Mouse (Mus musculus): ENCODE data around the gene Fam193b. TPM values are rescaled to one million over a fixed set of nuclear protein-coding genes. Genes with fewer than 3 reads are reported as not detected.
"Not testable (repeated sequence)": the region's sequence is repeated elsewhere in the genome, so short reads cannot be mapped to it uniquely, and the experiment has no call there.

The Fam193b gene
- total RNA-seq, 2 experiments from 2014 or later: 18.3 to 19.0 TPM

GRCm38 (mm10) chr13:55574321-55574720 lies 3.4 kb upstream of the Fam193b start:
- intact Hi-C loops (cut with DNase I): no loop called here
- no peak for DNase-seq (ENCODE audit: low spot score)

GRCm38 (mm10) chr13:55573432-55573831 lies 2.5 kb upstream of the Fam193b start, which contains the start of gene Tmed9:
Tmed9 (plus strand) TSS chr13:55573732.
- DNase-seq (ENCODE audit: low spot score): no peak
- intact Hi-C loops (cut with DNase I): loop anchor here (2.0 kb wide), 1 partner anchor 17 kb away; no protein-coding TSS in a partner anchor

- no peak for DNase-seq (ENCODE audit: low spot score)
- intact Hi-C loops (cut with DNase I): loop anchor here (2.0 kb wide), 1 partner anchor 19 kb away; no protein-coding TSS in a partner anchor
These were observed 1.1 kb upstream of the Fam193b start for GRCm38 (mm10) chr13:55571977-55572376.

GRCm38 (mm10) chr13:55570286-55570973 lies 490 bp downstream of the Fam193b start:
- intact Hi-C loops (cut with DNase I): loop anchor here (1.0 kb wide), 1 partner anchor 34 kb away; the partner anchor contains the start of gene Ddx41
- no peak for DNase-seq (ENCODE audit: low spot score)

GRCm38 (mm10) chr13:55569726-55570285 lies 1.1 kb downstream of the Fam193b start:
- DNase-seq (ENCODE audit: low spot score): no peak
- intact Hi-C loops (cut with DNase I): loop anchor here (1.0 kb wide), 1 partner anchor 34 kb away; the partner anchor contains the start of gene Ddx41

GRCm38 (mm10) chr13:55568524-55568923 lies 2.4 kb downstream of the Fam193b start:
- intact Hi-C loops (cut with DNase I); DNase-seq (ENCODE audit: low spot score): not testable (repeated sequence)

GRCm38 (mm10) chr13:55567949-55568348 lies 3.0 kb downstream of the Fam193b start:
- intact Hi-C loops (cut with DNase I): no loop called here
- DNase-seq (ENCODE audit: low spot score): no peak

GRCm38 (mm10) chr13:55567001-55567400 lies 3.9 kb downstream of the Fam193b start:
- intact Hi-C loops (cut with DNase I): no loop called here
- DNase-seq (ENCODE audit: low spot score): no peak

- intact Hi-C loops (cut with DNase I): no loop called here
- DNase-seq (ENCODE audit: low spot score): no peak
These were observed 7.5 kb downstream of the Fam193b start for GRCm38 (mm10) chr13:55563266-55563879.

GRCm38 (mm10) chr13:55557499-55557898 lies 13.4 kb downstream of the Fam193b start:
- intact Hi-C loops (cut with DNase I): no loop called here
- DNase-seq (ENCODE audit: low spot score): no peak

GRCm38 (mm10) chr13:55555921-55556320 lies 15.0 kb downstream of the Fam193b start:
- DNase-seq (ENCODE audit: low spot score): no peak
- intact Hi-C loops (cut with DNase I): no loop called here

- intact Hi-C loops (cut with DNase I): no loop called here
- no peak for DNase-seq (ENCODE audit: low spot score)
These were observed 21.9 kb downstream of the Fam193b start for GRCm38 (mm10) chr13:55549061-55549460.

GRCm38 (mm10) chr13:55548426-55548825 lies 22.5 kb downstream of the Fam193b start:
- intact Hi-C loops (cut with DNase I): no loop called here
- no peak for DNase-seq (ENCODE audit: low spot score)

GRCm38 (mm10) chr13:55547916-55548315 lies 23.0 kb downstream of the Fam193b start:
- DNase-seq (ENCODE audit: low spot score): no peak
- intact Hi-C loops (cut with DNase I): no loop called here

- intact Hi-C loops (cut with DNase I): no loop called here
- no peak for DNase-seq (ENCODE audit: low spot score)
These were observed 26.1 kb downstream of the Fam193b start for GRCm38 (mm10) chr13:55544792-55545191.

GRCm38 (mm10) chr13:55543447-55543846 lies 27.5 kb downstream of the Fam193b start:
- intact Hi-C loops (cut with DNase I): no loop called here
- DNase-seq (ENCODE audit: low spot score): no peak

- intact Hi-C loops (cut with DNase I): no loop called here
These were observed 28.0 kb downstream of the Fam193b start for GRCm38 (mm10) chr13:55542891-55543290.

GRCm38 (mm10) chr13:55540933-55541332 lies 30.0 kb downstream of the Fam193b start:
- intact Hi-C loops (cut with DNase I): no loop called here

More at GRCm38 (mm10) chr13:55542891-55543290, 28.0 kb downstream of the Fam193b start:
- DNase-seq (ENCODE audit: low spot score): no peak

GRCm38 (mm10) chr13:55536194-55537175 lies 34.4 kb downstream of the Fam193b start, which contains the start of gene Ddx41:
Ddx41 (minus strand) TSS chr13:55536658.
- peak; percentile 99 for DNase-seq (ENCODE audit: low spot score)
- intact Hi-C loops (cut with DNase I): loop anchor here (1.0 to 5.0 kb wide), 3 partner anchors 20 to 129 kb away; no protein-coding TSS in a partner anchor

More at GRCm38 (mm10) chr13:55540933-55541332, 30.0 kb downstream of the Fam193b start:
- DNase-seq (ENCODE audit: low spot score): no peak

All from heart, postnatal 25 days (tissue).